Mouse (Mus musculus) brain, adult 10 weeks (tissue): ENCODE data around the gene Spg7. TPM values are rescaled to one million over a fixed set of nuclear protein-coding genes. Genes with fewer than 3 reads are reported as not detected.

Experiments used
- polyA plus RNA-seq: library from polyadenylated mRNA; stranded (reverse); fragments of 350-450 nt; fragmentation: Illumina TruSeq; extraction: RNeasy Lipid Tissue Mini Kit (QIAGEN cat#74804); gene quantifications from one replicate; pipeline ENCODE4 v1.2.3, GENCODE M21; 2015; ENCODE audit warnings: low read depth, low replicate concordance

The Spg7 gene
- 54.6 TPM for polyA plus RNA-seq

DNA sequence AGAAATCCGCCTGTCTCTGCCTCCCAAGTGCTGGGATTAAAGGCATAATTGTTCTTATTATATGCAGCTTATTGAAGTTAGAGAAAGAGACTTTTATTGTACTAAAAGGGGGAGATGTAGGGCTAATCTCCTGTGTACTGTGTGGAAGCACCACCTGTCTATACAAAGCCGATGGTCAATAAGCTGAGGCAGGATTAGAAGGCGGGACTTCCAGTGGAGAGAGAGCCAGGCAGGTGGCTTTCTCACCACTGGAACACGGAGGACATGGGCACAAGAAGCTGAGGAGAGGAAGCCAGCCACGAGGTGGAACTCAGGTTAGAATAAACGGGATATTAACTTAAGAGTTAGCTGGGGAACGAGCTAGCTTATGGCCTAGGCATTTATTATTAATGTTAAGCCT lies at the start of gene Spg7:
Gene Spg7 (plus strand): TSS at position 222 of the 400 bp plus-strand sequence.

DNA sequence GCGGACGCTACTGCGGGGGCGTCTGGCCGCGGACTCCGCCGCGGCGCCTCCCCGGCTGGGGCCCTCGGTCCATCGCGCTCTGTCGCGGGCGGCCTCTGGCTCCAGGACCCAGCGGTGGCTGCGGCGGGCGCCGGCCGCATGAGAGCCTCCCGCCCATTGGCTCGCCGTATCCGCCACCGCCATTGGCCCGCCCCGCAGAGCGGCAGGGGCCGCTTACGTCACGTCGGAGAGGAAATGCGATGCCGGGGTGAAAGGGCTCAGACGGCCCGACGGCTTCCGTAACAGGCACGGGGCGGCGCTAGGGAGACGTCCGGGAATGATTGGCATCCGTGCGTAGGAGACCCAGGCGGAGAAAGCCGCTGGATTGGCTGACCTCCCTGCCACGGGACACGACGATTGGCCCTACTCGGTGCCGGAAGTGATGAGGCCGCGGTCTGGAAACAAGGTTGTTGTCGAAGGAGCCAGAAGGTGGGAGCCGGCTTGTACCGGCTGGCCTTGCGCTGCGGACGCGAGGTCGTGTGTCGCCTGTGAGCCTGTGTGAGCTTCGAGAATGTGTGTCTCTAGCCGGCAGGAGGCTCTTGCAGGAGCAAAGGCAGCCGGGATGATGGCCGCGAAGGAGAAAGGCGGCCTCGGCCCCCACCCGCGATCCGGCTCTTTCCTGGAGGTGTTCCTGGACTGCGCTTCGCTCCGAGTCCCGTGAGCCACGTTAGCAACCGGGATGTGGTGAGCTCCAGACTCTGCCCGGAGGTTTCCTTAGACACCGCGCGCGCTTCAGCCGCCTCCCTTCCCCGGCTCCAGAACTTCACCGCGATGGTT lies 20.4 kb upstream of the Spg7 start, which contains the start of gene Ankrd11:
Gene Ankrd11 (minus strand): TSS at position 120 of the 816 bp plus-strand sequence.

DNA sequence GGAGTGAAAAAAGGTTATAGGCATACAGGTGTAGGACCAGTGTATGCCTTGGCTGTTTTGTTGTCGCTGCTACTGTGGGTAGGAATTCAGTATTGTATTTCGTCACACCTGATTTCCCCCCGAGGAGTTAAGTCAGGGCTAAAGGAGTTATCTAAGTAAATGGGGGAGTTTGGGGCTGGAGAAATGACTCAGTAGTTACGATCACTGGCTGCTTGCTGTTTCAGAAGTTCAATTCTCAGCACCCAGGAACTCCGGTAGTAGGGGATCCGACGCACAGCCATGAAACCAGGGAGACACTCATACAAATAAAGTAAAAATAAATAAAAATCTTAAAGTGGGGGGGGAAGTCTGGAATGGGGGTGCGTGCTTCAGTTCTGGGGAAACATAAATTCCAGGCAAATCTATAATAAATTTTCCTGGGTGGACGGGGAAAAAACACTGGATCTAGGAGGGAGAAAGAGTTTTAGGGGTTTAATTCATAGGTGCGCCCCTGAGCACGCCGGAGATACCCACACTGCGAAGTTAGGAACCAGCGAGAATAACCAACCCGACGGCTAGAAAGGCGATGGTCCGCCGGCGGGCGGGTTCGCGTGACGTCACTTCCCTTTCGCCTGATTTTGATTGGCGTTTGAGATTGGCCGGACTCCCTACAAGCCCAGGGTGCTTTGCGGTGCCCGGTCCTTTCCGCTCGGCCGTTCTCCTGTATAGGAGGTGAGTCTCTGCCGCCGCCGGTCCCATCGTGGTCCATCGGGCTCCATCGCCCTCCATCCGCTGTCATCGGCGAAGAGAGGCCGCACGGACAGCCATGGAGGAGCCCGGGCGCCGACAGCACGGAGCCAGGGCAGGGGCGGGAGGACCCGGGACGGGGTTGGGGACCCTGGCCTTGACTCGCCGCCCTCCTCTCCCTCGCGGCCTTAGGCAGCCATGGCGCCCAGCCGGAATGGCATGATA lies 39.3 kb downstream of the Spg7 start, which contains the start of gene Rpl13:
Gene Rpl13 (plus strand): TSS at position 616 of the 951 bp plus-strand sequence.

DNA sequence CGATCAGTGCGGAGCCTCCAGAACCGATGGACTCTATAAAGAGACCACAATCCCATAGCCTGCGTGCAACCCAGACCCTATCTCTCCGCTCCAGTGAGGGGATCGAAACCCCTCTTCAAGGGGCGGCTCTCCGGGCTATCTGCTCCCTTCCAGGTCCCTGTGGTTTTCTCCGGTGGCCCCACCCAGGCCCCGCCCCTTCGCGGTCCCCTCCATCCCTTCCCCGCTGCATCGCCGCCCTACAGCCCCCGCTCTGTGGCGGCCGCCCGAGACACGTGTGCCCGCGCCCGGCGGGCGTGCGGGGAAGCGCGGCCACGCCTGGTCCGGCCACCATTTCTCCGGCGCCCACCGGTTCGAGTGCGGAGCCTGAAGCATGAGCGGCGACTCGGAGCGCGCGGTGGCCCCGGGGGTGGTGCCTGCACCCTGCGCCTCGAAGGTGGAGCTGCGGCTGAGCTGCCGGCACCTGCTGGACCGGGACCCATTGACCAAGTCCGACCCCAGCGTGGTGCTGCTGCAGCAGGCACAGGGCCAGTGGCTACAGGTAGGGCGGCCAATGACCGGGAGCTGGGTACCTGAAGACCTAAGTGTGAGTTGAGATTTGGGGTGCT lies 54.5 kb downstream of the Spg7 start, which contains the start of gene Cpne7:
Gene Cpne7 (plus strand): TSS at position 248 of the 605 bp plus-strand sequence.

Other genes starting within 250 kb of the Spg7 start
- gene Cdh15, start 215.0 kb upstream of the Spg7 start, polyA plus RNA-seq, result 1.3 TPM
- gene Ankrd11, start 20.7 kb upstream of the Spg7 start, polyA plus RNA-seq, result 87.1 TPM
- 765 TPM for gene Rpl13, start 39.4 kb downstream of the Spg7 start, polyA plus RNA-seq
- gene Cpne7, start 54.4 kb downstream of the Spg7 start, polyA plus RNA-seq, result 68.1 TPM
- 0.31 TPM for gene Sult5a1, start 95.4 kb downstream of the Spg7 start, polyA plus RNA-seq
- 0.67 TPM for gene Dpep1, start 123.3 kb downstream of the Spg7 start, polyA plus RNA-seq
- gene Chmp1a, start 149.8 kb downstream of the Spg7 start, polyA plus RNA-seq, result 109 TPM
- gene Spata33, start 149.9 kb downstream of the Spg7 start, polyA plus RNA-seq, result 7.8 TPM
- gene Cdk10, start 161.9 kb downstream of the Spg7 start, polyA plus RNA-seq, result 98.4 TPM
- 35.3 TPM for gene Spata2l, start 173.3 kb downstream of the Spg7 start, polyA plus RNA-seq
- 15.7 TPM for gene Zfp276, start 191.3 kb downstream of the Spg7 start, polyA plus RNA-seq
- 45.1 TPM for gene Vps9d1, start 191.4 kb downstream of the Spg7 start, polyA plus RNA-seq